Mouse (Mus musculus) erythroblast, embryonic 14.5 days (primary cell): ENCODE data around the gene Adgrd1. TPM values are rescaled to one million over a fixed set of nuclear protein-coding genes. Genes with fewer than 3 reads are reported as not detected.

ENCODE experiments used
- H3K27me3 ChIP-seq: 2 replicates; pipeline ENCODE4 v1.6.1; 2012; ENCODE audit warnings: inconsistent platforms; ENCODE audit not compliant: control insufficient read depth
- H3K36me3 ChIP-seq: 2 replicates; pipeline ENCODE4 v1.6.1; 2012; ENCODE audit warnings: mild to moderate bottlenecking, inconsistent platforms; ENCODE audit not compliant: control insufficient read depth
- H3K4me1 ChIP-seq: 2 replicates; pipeline ENCODE4 v1.6.1; 2012; ENCODE audit warnings: inconsistent platforms; ENCODE audit not compliant: control insufficient read depth
- H3K4me3 ChIP-seq: replicated peaks from 2 replicates; pipeline ENCODE3; 2012; ENCODE audit warnings: moderate library complexity, mild to moderate bottlenecking, inconsistent platforms
- H3K9me3 ChIP-seq: 2 replicates; pipeline ENCODE4 v1.6.1; 2012; ENCODE audit warnings: low read length, inconsistent platforms, mixed read lengths; ENCODE audit not compliant: control insufficient read depth
- GATA1 ChIP-seq: IDR thresholded peaks from 2 replicates; pipeline ENCODE4 v1.6.1; 2012; ENCODE audit warnings: low read length, inconsistent platforms, mixed read lengths
- TAL1 ChIP-seq: IDR thresholded peaks from 3 replicates; pipeline ENCODE4 v1.6.1; 2012; ENCODE audit warnings: low read length, inconsistent platforms, mixed read lengths
- polyA plus RNA-seq: library from polyadenylated mRNA; stranded (reverse); fragments of >175 nt; gene quantifications from 2 replicates; pipeline ENCODE4 v1.2.3, GENCODE M21; 2012

Gene Adgrd1
- polyA plus RNA-seq, 1 experiment, result not detected

- Histone ChIP-seq H3K27me3 (no peaks in the 10 kb centered on the region), H3K36me3 (no peaks in the 10 kb centered on the region), H3K4me1 (peaks cover 9% of the 10 kb centered on the region), H3K9me3 (no peaks in the 10 kb centered on the region), H3K4me3 (no peak overlapping the region)
- TF ChIP-seq TAL1 (no peak), GATA1 (no peak)
Measured at GRCm38 (mm10) chr5:129064186-129064585, 32.4 kb upstream of the Adgrd1 start.

- Histone ChIP-seq H3K4me1 (peaks cover 9% of the 10 kb centered on the region), H3K36me3 (no peaks in the 10 kb centered on the region), H3K27me3 (no peaks in the 10 kb centered on the region), H3K9me3 (no peaks in the 10 kb centered on the region), H3K4me3 (no peak overlapping the region)
- TF ChIP-seq GATA1 (no peak), TAL1 (no peak)
Measured at GRCm38 (mm10) chr5:129065301-129065700, 31.2 kb upstream of the Adgrd1 start.

DNA sequence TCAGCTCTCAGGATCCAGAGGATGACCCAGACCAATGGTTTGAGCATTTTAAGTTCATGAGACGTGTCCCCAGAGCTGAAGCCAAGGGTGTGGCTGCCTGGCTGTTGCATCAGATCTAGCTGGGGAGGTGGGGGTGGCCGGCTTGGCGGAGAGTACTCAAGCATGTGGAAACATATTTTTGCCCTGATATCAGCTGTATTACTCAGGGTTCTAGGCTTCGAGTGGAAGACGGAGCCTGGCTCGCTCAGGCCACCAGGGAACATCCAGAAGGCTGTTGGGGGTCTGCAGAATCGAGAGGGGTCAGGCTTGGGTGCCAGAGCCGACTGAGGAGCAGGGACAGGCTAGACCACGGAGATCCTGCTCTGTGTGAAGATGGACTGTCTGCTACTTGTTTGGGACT is 30.6 kb upstream of the Adgrd1 start:
- TF ChIP-seq GATA1 (no peak), TAL1 (no peak)
- H3K4me1 ChIP-seq, result peaks cover 9% of the 10 kb centered on the region
- no peaks in the 10 kb centered on the region for H3K9me3 ChIP-seq
- no peak overlapping the region for H3K4me3 ChIP-seq
- H3K36me3 ChIP-seq, result no peaks in the 10 kb centered on the region
- H3K27me3 ChIP-seq, result no peaks in the 10 kb centered on the region

DNA sequence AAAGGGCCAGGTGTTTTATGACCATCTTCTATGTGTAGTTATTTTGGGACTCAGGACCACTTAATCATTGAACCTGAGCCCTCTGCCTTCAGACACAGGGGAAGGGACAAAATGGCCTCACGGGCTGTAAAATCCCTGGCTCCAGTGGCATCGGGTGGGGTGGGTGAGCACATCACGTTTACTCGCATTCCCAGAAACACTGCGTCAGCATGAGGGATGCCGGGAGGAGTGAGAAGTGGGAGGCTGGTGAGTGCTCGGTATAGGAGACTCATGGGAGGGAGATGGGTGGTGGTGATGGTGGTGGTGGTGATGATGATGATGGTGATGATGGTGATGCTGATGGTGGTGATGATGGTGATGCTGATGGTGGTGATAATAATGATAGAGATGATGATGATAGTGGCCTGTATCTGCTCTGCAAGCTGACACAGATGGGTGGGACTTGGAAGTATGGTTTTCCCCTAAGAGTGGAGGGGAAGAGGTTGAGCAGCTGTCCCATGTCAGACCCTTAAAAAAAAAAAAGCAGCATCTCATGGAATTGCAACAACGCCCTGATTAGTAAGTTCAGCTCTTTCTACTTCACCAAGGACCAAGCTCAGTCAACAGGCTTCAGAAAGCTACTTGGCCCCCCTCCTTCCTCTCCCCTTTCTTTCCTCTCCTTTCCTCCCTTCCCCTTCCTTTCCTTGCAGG is 29.9 kb upstream of the Adgrd1 start:
- H3K4me3 ChIP-seq, result no peak overlapping the region
- H3K36me3 ChIP-seq, result no peaks in the 10 kb centered on the region
- no peaks in the 10 kb centered on the region for H3K27me3 ChIP-seq
- peaks cover 9% of the 10 kb centered on the region for H3K4me1 ChIP-seq
- TF ChIP-seq TAL1 (no peak), GATA1 (no peak)
- H3K9me3 ChIP-seq, result no peaks in the 10 kb centered on the region

- TF ChIP-seq TAL1 (no peak), GATA1 (no peak)
- Histone ChIP-seq H3K27me3 (no peaks in the 10 kb centered on the region), H3K36me3 (no peaks in the 10 kb centered on the region), H3K9me3 (no peaks in the 10 kb centered on the region), H3K4me1 (peaks cover 9% of the 10 kb centered on the region), H3K4me3 (no peak overlapping the region)
Measured at GRCm38 (mm10) chr5:129067231-129067834, 29.2 kb upstream of the Adgrd1 start.

DNA sequence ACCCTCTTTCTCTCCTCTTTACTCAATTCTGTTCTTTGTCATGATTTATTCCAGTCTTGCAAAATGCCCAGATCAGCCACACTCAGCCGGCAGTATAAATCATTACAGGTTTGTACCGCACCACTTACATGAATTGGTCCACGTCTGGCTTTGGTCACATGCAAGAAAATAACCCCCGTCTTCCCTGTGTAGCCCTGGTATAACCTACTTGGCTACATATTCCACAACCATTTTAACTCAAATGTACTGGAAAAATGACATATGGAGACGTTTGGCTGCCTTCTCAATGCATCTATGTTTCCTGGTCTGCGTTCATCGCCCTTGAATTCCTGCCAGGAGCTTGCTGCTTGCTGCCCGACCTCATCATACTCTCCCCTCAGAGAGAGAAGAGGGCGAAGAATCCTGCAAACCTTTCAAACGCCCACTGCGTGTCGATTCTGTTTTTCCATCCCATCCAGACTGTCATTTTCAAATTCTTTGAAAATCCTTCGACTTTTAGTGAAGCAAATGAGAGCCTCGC is 24.7 kb upstream of the Adgrd1 start:
- Histone ChIP-seq H3K9me3 (no peaks in the 10 kb centered on the region), H3K4me1 (no peaks in the 10 kb centered on the region), H3K27me3 (no peaks in the 10 kb centered on the region), H3K4me3 (no peak overlapping the region), H3K36me3 (no peaks in the 10 kb centered on the region)
- TF ChIP-seq TAL1, result no peak
- no peak for TF ChIP-seq GATA1

DNA sequence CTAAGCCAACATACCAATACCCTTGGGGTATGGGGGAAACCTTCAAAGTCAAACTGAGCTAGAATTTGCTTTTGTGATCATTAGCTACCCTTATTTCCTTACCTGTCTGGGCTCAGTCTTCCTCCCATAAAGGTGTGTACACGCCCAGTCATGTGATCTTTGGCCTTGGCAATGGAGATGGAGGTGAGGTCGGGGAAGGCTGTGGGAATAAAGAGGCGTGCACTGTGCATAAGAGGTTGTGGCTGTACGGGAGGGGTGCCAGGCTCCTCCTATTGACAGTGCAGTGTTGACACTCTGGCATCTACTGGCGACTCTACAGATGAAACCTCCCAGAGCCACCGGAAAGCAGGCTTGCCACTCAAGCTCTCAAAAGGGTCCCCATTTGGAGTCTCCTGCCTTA is 23.1 kb upstream of the Adgrd1 start:
- H3K4me1 ChIP-seq, result no peaks in the 10 kb centered on the region
- no peaks in the 10 kb centered on the region for H3K9me3 ChIP-seq
- no peaks in the 10 kb centered on the region for H3K27me3 ChIP-seq
- no peak overlapping the region for H3K4me3 ChIP-seq
- TF ChIP-seq TAL1, result no peak
- H3K36me3 ChIP-seq, result no peaks in the 10 kb centered on the region

DNA sequence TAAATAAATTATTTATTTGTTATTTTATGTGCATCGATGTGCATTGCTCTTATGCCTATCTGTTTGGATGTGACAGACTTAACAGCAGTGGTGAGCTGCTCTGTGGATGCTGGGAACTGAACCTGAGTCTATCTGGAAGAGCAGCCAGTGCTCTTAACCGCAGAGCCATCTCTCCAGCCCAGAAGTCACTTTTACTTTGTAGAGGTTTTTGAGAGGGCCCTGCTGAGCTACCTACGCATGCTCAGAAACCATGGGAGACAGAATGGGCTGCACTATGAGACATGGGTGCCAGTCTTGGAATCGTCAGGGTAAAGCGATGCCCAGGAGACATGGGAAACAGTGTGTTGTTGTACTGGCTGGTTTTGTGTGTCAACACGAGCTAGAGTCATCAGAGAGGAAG is 20.5 kb upstream of the Adgrd1 start:
- TF ChIP-seq TAL1, result no peak
- no peak for TF ChIP-seq GATA1
- H3K9me3 ChIP-seq, result no peaks in the 10 kb centered on the region
- no peaks in the 10 kb centered on the region for H3K27me3 ChIP-seq
- H3K4me3 ChIP-seq, result no peak overlapping the region
- H3K36me3 ChIP-seq, result no peaks in the 10 kb centered on the region
- no peaks in the 10 kb centered on the region for H3K4me1 ChIP-seq

DNA sequence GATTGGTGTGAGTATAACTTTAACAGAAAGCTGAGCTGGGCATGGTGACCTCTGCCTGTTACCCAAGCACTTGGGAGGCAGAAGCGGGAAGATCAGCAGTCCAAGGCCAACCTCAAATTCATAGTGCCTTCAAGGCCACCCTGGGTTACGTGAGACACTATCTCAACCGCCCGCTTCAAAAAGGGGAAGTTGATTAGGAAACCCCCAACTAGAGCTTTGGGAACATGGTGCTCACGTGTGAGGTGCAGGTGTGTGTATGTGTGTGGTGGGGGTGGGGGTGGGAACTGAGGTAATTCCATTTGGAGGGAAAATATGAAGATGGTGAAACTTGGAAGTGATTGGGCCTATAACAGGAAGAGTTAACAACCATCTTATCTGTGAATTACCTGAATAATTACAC is 19.3 kb upstream of the Adgrd1 start:
- Histone ChIP-seq H3K4me3 (no peak overlapping the region), H3K9me3 (no peaks in the 10 kb centered on the region), H3K4me1 (no peaks in the 10 kb centered on the region), H3K27me3 (no peaks in the 10 kb centered on the region), H3K36me3 (no peaks in the 10 kb centered on the region)
- TF ChIP-seq TAL1 (no peak), GATA1 (no peak)

DNA sequence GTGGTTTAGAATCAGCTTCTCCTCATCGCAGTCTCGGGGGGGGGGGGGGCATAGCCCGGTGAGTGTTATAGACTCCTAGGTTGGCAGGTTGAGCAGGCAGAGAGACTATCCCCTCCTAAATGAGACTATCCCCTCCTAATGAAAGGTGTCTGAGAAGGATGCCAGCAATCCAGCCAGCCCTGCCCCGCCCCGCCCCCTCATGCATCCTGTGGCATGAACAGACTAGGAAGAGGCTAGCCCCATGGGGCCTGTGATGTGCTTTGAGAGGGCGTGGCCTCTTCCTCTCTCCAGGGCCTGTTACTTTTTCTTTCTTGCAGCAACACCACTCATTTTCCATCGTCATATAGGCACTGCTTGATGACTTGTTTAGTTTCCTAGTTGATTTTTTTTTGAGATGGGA is 15.0 kb upstream of the Adgrd1 start:
- Histone ChIP-seq H3K9me3 (no peaks in the 10 kb centered on the region), H3K4me3 (no peak overlapping the region), H3K36me3 (no peaks in the 10 kb centered on the region), H3K4me1 (no peaks in the 10 kb centered on the region), H3K27me3 (no peaks in the 10 kb centered on the region)
- TF ChIP-seq TAL1 (no peak), GATA1 (no peak)
